Mouse (Mus musculus) frontal cortex, postnatal 10 days (tissue): Measurements from ENCODE around the gene Rexo4.

ENCODE experiments used
- DNase-seq, 2 experiments: peaks; one replicate each; pipeline ENCODE4 v3.0.0; 2022; ENCODE audit warnings: low spot score in 2 of 2, mixed read lengths in 1 of 2

The Rexo4 gene

GRCm38 (mm10) chr2:26950411-26950810, 13.8 kb downstream of the Rexo4 start:
- DNase-seq = no peak

DNA sequence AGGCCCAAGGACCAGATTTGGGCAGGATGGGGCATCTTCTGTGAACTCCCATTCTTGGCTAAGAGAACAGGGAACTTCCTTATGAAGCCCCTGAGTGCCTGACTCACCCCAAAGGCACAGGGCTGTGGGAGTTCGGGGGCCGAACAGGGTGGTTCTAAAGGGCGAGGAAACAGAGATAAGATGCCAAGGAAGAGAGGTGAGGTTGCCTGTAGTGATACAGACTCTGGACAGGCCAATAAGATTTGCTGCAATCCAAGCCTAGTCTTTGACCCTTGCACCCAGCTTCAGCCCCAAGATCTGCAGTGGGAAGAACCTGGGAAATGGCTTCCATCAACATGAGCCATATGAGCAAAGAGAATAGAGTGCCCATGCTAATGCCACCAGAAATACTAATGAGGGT, 20.9 kb downstream of the Rexo4 start:
- DNase-seq = no peak

DNA sequence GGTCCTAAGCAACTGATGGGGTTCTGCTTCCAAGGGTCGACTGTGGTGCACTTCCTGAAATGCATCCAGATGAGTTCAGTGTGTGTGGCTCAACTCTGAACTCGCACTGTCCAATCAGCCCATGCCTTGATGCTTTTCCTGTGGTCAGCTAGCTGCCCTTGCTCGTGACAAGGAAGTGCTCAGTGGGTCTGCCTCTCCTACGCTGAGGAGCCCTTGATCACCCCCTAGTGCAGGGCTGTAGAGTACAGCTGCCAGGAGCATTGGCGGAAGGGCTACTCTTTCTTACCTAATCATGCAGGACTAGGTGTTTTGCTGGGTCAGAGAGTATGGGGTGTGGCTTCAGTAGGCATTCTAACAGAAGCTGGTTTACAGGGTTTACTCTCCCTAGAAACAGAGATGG, 22.6 kb downstream of the Rexo4 start:
- DNase-seq = no peak

GRCm38 (mm10) chr2:26936425-26936824, 27.8 kb downstream of the Rexo4 start:
- DNase-seq = no peak

DNA sequence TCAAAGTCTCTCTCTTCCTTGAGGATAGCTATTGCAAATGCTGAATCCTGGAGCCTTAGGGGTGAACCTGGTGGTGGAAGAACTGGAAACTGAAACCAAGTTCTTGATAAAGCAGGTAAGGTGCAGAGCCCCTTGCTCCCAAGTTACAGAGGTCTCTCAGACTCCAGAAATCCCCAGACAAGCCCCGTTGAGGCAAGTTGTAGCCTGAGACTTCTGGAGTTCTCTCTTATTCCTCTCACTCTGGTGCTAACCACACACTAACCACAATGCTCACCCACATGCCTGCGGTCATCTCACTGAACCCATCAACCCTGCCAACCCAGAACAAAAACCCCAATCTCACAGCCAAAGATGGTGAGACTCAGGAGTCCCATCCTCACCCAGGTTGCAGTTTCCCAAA, 28.9 kb downstream of the Rexo4 start:
- no peak for DNase-seq

DNA sequence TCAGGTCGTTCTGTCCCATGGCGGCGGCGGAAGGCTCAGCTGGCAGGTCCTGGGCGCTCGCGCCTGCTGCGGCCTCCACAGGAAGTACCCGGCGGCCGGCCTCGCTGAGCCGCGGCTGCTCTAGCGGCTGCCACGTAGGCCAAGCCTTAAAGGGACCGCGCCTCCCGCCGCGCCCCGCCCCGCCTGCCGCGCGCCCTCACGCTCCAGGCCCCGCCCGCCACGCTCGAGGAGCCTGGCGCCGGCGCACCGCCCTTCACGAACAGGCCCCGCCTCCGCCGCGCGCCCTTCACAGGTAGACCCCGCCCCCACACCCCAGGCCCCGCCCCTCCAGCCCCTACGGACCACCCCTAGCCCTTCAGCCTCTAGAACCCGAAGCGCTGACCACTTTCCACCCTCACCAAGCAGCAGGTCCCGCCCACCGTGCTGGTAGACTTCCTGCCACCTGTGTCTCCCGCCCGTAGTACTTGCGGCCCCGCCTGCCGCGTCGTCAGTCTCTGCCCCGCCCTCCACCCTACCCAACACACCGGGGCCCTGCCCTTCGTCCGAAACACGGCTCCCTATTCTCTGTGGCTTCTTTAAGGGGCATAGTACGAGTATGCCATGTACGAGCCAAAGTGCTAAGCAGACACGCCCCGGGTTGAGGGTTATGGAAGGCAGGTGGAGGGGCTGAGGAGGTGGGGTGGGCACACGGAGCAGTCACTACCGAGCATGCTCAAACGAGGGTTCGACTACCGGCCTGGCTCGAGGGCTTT, 30.7 kb downstream of the Rexo4 start, which contains the start of the genes Surf4 and Stkld1:
Gene Surf4 (minus strand): TSS at position 625 of the 752 bp plus-strand sequence.
Gene Stkld1 (plus strand): TSS at position 744 of the 752 bp plus-strand sequence.
- DNase-seq = peak; percentile 82 to 89

DNA sequence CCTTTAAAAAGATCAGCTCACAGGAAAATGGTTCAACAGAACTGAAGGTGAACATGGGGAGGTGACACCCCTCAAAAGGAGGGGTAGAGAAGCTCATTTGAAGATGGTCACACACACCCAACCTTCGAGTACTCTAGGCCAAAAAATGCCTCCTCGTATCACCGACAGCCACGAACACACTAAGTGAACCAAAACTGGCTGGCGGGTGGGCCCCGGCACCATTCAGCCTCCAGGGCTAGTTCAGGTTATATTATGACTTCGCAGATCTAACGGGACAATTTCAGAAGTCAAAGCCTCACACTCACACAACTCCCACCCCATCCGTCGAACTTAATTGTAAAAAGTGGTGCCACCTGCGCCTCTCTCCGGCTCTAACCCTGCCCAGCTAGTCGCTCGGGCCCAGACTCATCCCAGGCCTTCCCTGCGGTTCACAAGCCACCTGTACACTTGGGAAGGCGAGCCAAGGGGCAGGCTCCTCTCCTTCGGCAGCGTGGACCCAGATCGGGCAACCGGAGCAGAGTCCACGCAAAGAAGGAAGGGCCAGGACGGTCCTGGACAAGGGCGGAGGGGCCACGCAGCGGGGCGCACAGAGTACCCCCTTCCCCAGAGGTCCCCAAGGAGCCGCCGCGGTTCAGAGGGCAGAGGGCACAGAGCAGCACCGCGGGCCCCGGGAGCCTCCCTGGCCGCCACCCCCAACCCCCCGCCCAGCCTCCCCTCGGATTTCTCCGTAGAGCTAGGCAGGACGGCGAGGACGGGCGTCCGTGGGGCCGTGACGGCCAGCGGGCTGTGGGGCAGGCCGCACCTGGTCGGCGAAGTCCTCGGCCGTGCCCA, 31.5 kb downstream of the Rexo4 start:
- peak in 1 of 2 experiments; percentile 25 for DNase-seq

DNA sequence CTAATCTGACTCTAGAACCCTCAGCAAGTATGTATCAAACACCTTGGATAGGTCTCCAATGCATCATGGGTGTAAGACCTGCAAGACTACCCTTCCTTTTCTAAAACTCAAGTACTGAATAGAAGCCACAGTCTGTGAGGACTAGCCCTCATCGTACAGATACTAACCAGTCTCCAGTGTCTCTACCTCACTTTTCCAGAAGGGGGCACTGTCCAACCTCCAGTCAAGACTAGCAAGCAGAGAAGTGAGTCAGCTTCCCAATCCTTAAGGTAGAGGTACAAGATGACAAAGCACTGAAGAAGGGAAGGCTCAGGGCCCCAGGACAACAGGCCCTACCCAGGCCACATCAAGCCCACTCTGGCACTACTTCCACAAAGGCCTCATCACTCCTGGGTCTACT, 33.8 kb downstream of the Rexo4 start:
- peak in 1 of 2 experiments; percentile 50 for DNase-seq

DNA sequence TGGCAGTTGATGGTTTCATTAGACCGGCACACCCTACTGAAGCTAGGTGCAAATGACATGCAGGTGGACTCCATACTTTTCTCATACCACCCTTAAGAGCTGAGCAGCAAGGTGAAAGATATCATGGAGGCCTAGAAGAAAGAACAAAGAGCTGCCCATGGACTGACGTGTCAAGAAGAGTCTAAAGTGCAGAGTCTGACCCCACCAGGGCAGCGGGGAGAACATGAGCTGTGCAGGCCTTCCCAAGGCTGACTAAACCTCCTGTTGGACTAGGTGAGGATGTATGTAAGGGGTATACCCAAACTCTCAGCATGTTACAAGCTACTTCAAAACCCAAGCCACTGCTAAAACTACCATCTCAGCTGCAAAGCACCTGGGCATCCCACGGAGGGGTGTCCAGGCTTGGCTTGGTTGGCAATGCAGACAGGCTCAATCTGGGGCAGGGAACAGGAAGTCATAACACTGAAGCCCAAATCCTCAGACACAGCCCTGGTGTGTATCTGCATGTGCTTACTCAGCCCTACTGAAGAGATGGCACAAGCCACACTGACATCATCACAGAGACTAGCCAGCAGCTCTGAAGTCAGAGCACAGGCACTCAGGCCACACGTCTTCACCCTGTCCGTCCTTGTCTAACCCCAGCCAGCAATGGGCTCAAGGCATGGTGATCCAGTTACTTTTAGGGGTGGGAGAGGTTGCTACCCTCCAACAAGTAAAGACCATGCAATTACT, 36.3 kb downstream of the Rexo4 start:
- DNase-seq = no peak

GRCm38 (mm10) chr2:26921784-26922183, 42.4 kb downstream of the Rexo4 start:
- no peak for DNase-seq

GRCm38 (mm10) chr2:26920190-26920855, 43.9 kb downstream of the Rexo4 start:
- DNase-seq = no peak

- no peak for DNase-seq
These were observed 44.5 kb downstream of the Rexo4 start for GRCm38 (mm10) chr2:26919684-26920083.

GRCm38 (mm10) chr2:26916738-26917137, 47.4 kb downstream of the Rexo4 start:
- DNase-seq = no peak

DNA sequence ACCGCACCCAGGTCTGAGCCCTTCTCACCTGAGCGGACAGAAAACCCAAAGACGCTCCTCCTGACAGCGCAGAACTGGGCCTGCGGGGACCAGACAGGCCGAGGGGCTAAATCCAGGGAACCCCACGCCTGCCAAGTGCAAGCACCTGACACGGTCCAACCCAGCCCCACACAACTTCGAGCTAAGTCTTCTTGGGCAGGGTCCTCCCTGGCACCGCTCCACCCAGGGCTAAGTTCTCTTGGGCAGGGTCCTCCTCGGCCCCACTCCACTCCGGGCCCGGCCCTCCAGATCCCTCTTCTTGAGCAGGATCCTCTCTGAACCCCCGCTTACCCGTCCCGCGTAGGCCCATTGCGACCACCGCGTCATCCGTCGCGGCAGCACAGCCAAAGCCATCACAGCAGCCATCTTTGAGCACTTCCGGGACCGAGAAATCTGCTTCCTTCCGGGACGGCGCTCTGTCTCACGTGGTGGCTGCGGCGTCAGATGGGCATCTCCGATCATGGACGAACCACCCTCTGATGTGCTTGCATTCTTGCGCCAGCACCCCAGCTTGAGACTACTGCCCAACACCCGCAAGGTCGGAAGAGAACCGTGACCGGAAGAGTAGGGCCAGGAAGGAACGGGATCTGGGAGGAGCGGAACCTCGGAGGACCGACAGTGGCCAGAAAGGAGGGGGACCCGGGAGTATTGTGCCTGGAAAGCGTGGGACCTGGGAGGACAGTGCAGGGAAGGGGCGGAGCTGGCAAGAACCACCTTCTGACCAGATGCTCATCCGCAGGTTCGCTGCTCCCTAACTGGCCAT, 48.1 kb downstream of the Rexo4 start, which contains the start of the genes Surf2 and Surf1:
Gene Surf2 (plus strand): TSS at position 441 of the 802 bp plus-strand sequence.
Gene Surf1 (minus strand): TSS at position 604 of the 802 bp plus-strand sequence.
- peak; percentile 80 to 83 for DNase-seq

DNA sequence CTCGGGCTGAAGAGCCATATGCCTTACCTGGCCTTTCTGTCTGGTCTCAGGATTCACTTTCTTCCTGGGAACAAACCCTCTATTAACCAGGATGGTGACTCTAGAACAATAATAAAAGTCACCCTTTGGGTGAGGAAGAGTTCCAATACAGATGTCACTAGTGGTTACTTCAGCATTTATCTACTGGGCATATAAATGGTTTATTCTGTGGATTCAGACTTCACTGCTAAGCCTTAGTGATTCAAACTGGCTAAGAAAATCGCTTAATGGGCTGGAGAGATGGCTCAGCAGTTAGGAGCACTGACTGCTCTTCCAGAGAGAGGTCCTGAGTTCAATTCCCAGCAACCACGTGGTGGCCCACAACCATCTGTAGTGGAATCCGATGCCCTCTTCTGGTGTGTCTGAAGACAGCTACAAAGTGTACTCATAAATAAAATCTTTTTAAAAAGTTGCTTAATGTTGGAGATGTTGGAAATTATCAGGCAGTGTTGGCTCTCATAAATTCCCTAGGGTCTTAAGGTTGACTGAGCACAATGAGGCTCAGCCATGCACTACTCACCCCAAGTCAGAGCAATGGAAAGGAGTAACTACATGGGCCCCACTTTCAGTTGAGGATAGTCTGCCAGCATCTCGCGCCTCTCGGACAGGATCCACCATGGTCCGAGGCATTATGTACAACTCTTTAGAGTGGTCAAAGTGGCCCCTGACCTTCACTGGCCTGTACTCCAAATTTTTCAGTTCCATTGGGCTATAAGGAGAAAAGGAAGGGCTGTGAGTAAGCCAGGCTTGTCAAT, 49.8 kb downstream of the Rexo4 start:
- DNase-seq = no peak

DNA sequence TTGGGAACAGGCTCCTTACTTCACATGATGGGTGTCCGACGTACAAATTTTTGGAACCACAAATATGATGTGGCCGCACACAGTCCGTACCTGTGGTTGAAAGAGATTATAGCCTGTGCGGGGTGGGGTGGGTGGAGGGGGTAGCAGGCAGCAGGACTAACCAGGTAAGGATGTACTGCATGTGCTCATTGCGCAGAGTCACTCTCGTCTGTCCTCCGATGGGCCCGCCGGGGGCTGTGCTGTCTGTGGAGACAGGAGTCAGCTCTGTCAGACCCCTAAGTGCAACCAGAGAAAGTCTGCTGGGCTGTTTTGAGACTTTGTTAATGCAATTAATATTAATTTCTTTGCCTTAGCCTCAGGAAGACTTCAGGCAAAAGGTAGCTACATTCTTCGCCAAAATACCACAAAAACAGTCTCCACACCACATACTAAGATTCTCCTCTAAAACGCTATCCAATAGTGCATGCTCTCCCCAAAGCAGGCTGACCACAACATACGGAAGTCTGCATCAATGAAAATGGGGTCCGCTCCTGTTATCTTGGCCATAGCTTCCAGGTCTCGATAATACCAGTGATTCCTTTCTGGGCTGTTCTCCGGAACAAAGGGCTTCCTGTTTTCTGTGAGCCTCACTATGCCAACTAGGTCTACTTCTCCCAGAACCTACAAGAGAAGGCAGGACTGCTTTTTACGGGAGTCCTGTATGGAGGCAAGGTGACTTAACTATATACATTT, 50.6 kb downstream of the Rexo4 start:
- DNase-seq = no peak

DNA sequence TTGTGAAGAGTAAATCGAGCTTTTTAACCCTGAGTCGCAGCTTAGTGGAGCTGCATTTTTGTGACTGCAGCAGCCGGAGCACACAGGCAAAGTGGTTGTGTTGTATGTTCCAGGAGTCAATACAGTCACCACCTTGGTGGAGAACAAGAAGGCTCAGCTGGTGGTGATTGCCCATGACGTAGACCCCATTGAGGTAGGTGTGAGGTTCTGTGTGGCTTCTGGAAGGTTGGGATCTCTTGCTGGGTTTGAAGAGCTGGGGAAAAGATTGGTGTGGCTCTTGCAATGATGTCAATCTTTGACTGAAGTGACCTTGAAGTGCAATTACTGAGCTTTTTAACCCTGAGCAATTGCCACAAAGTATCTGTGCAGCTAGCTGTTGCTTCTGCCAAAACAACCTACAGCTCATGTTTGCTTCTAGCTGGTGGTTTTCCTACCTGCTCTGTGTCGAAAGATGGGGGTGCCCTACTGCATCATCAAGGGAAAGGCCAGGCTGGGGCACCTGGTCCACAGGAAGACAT, 51.9 kb downstream of the Rexo4 start:
- no peak for DNase-seq

DNA sequence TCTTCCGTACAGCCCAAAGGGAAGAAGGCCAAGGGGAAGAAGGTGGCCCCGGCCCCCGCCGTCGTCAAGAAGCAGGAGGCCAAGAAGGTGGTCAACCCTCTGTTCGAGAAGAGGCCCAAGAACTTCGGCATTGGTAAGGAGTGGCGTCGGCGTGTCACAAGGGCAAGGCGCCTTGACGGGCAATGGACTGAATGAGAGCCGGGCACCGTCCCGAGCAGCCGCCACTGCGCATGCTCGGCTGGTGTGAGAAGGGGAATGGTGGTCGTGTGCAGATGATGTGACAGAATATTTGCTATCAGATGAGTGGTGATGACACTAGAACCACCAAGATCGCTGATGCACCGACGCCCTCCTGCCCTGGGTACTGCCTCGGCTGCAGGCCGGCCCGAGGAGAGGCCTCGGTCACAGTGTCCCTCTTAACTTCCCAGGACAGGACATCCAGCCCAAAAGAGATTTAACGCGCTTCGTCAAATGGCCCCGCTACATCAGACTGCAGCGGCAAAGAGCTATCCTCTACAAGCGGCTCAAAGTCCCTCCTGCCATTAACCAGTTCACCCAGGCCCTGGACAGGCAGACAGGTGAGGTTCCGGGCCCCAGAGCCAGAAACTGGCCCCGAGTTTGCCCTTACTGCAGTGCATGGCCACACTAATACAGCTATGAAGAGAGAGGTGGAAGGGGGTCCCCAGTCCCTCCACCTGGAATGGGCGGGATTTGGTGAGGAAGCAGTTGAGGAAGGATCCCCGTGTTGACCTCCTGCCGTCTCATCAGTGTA, 53.0 kb downstream of the Rexo4 start:
- peak; percentile 65 to 69 for DNase-seq
